Mouse (Mus musculus) kidney, postnatal 0 days (tissue): Measurements from ENCODE around the gene Lpar1. TPM values are rescaled to one million over a fixed set of nuclear protein-coding genes. Genes with fewer than 3 reads are reported as not detected.

Source experiments
- ATAC-seq: fragments of 200-750 bp; cut with Nextera tagmentation; replicated peaks from 2 replicates; pipeline ENCODE4 v1.8.0; 2017; ENCODE audit warnings: low read depth, moderate number of reproducible peaks, moderate TSS enrichment, moderate library complexity; ENCODE audit not compliant: low FRiP score
- DNase-seq: peaks from one replicate; pipeline ENCODE4 v3.0.0-alpha.2; 2016; ENCODE audit warnings: low spot score
- H3K27ac ChIP-seq: fragments of 300-500 bp; sonication (generic); 2 replicates; pipeline ENCODE4 v1.5.1; 2014; ENCODE audit warnings: mild to moderate bottlenecking
- H3K27me3 ChIP-seq: fragments of 300-500 bp; sonication (generic); 2 replicates; pipeline ENCODE4 v1.6.1; 2014; ENCODE audit warnings: low read length, mixed read lengths; ENCODE audit not compliant: insufficient read depth
- H3K36me3 ChIP-seq: fragments of 300-500 bp; sonication (generic); 2 replicates; pipeline ENCODE4 v1.6.1; 2014; ENCODE audit warnings: low read length, mixed read lengths; ENCODE audit not compliant: insufficient read depth
- H3K4me1 ChIP-seq: fragments of 300-500 bp; sonication (generic); replicated peaks from 2 replicates; pipeline ENCODE4 v1.6.1; 2014; ENCODE audit warnings: antibody characterized with exemption, low read length, mixed read lengths; ENCODE audit not compliant: insufficient read depth
- H3K4me2 ChIP-seq: fragments of 300-500 bp; sonication (generic); 2 replicates; pipeline ENCODE4 v1.6.1; 2014; ENCODE audit warnings: mild to moderate bottlenecking, low read length, moderate library complexity, mixed read lengths
- H3K4me3 ChIP-seq: fragments of 300-500 bp; sonication (generic); replicated peaks from 2 replicates; pipeline ENCODE4 v1.5.1; 2014; ENCODE audit warnings: low read depth, low read length
- H3K9ac ChIP-seq: fragments of 300-500 bp; sonication (generic); 2 replicates; pipeline ENCODE4 v1.6.1; 2014; ENCODE audit warnings: low read depth, low read length
- H3K9me3 ChIP-seq: fragments of 300-500 bp; sonication (generic); replicated peaks from 2 replicates; pipeline ENCODE4 v1.6.1; 2016; ENCODE audit warnings: low read length, inconsistent platforms, mixed read lengths
- CTCF ChIP-seq: IDR thresholded peaks from 2 replicates; pipeline ENCODE4 v1.5.1; 2016; ENCODE audit warnings: antibody characterized with exemption, low read depth, mild to moderate bottlenecking, moderate library complexity
- WGBS: fragments of 180-500 bp; shearing (Covaris S2); extraction: QIAGEN DNeasy Blood & Tissue Kit; methylation state at CpG from one replicate; pipeline ENCODE4 v1.1.7; 2014; 5-methylcytosine and 5-hydroxymethylcytosine counted together
- polyA plus RNA-seq: library from polyadenylated mRNA; unstranded; fragments of >200 nt; fragmentation: Nextera tagmentation; extraction: Ambion mirVana; gene quantifications from 2 replicates; pipeline ENCODE4 v1.2.1, GENCODE M21; 2015

The Lpar1 gene
- polyA plus RNA-seq, 1 experiment from 2014 or later = 24.9 TPM

GRCm38 (mm10) chr4:58540841-58541240, 12.9 kb downstream of the Lpar1 start:
- ATAC-seq (no peak), DNase-seq (no peak)
- no peak for TF ChIP-seq CTCF
- Histone ChIP-seq H3K27me3 (no peaks in the 10 kb centered on the region), H3K9ac (no peak overlapping the region), H3K36me3 (0 out of 2 replicates have a peak, but pooled peaks cover 3% of the 10 kb centered on the region), H3K4me2 (no peak overlapping the region), H3K27ac (no peak overlapping the region), H3K9me3 (no peaks in the 10 kb centered on the region), H3K4me3 (no peak overlapping the region), H3K4me1 (no peaks in the 10 kb centered on the region)
- WGBS = 91% methylated on average over 3 of the region's 3 CpGs

GRCm38 (mm10) chr4:58540385-58540784, 13.3 kb downstream of the Lpar1 start:
- H3K9ac ChIP-seq = no peak overlapping the region
- H3K36me3 ChIP-seq = 0 out of 2 replicates have a peak, but pooled peaks cover 3% of the 10 kb centered on the region
- WGBS = 82% methylated on average over 8 of the region's 8 CpGs
- H3K27me3 ChIP-seq = no peaks in the 10 kb centered on the region
- DNase-seq (no peak), ATAC-seq (no peak)
- H3K9me3 ChIP-seq = no peaks in the 10 kb centered on the region
- H3K4me3 ChIP-seq = no peak overlapping the region
- no peaks in the 10 kb centered on the region for H3K4me1 ChIP-seq
- no peak overlapping the region for H3K27ac ChIP-seq
- H3K4me2 ChIP-seq = no peak overlapping the region
- no peak for TF ChIP-seq CTCF

GRCm38 (mm10) chr4:58538696-58539095, 15.0 kb downstream of the Lpar1 start:
- WGBS = 91% methylated on average over 3 of the region's 3 CpGs
- ATAC-seq (no peak), DNase-seq (no peak)
- TF ChIP-seq CTCF = no peak
- no peaks in the 10 kb centered on the region for H3K27me3 ChIP-seq
- no peak overlapping the region for H3K4me2 ChIP-seq
- no peak overlapping the region for H3K9ac ChIP-seq
- 0 out of 2 replicates have a peak, but pooled peaks cover 3% of the 10 kb centered on the region for H3K36me3 ChIP-seq
- no peak overlapping the region for H3K4me3 ChIP-seq
- H3K27ac ChIP-seq = no peak overlapping the region
- 0 out of 2 replicates have a peak, but pooled peaks cover 6% of the 10 kb centered on the region for H3K4me1 ChIP-seq
- no peaks in the 10 kb centered on the region for H3K9me3 ChIP-seq

- 72% methylated on average over 6 of the region's 6 CpGs for WGBS
- no peak overlapping the region for H3K27ac ChIP-seq
- 0 out of 2 replicates have a peak, but pooled peaks cover 6% of the 10 kb centered on the region for H3K4me1 ChIP-seq
- no peak overlapping the region for H3K9ac ChIP-seq
- no peak overlapping the region for H3K4me2 ChIP-seq
- no peaks in the 10 kb centered on the region for H3K27me3 ChIP-seq
- no peaks in the 10 kb centered on the region for H3K9me3 ChIP-seq
- H3K4me3 ChIP-seq = no peak overlapping the region
- no peak for TF ChIP-seq CTCF
- DNase-seq = no peak
- no peak for ATAC-seq
- H3K36me3 ChIP-seq = no peaks in the 10 kb centered on the region
Observed at GRCm38 (mm10) chr4:58535754-58536153, 17.9 kb downstream of the Lpar1 start.

GRCm38 (mm10) chr4:58534726-58535350, 18.9 kb downstream of the Lpar1 start:
- 75% methylated on average over 15 of the region's 15 CpGs for WGBS
- ATAC-seq = no peak
- Histone ChIP-seq H3K9me3 (no peaks in the 10 kb centered on the region), H3K4me3 (no peak overlapping the region), H3K4me2 (no peak overlapping the region), H3K27me3 (no peaks in the 10 kb centered on the region), H3K4me1 (0 out of 2 replicates have a peak, but pooled peaks cover 6% of the 10 kb centered on the region), H3K36me3 (no peaks in the 10 kb centered on the region), H3K9ac (no peak overlapping the region), H3K27ac (no peak overlapping the region)
- peak; percentile 37 for DNase-seq
- no peak for TF ChIP-seq CTCF

- ATAC-seq (no peak), DNase-seq (no peak)
- Histone ChIP-seq H3K27ac (no peak overlapping the region), H3K4me2 (0 out of 2 replicates have a peak overlapping the region, but pooled peaks have one; percentile 4), H3K9me3 (no peaks in the 10 kb centered on the region), H3K27me3 (no peaks in the 10 kb centered on the region), H3K4me3 (no peak overlapping the region), H3K36me3 (no peaks in the 10 kb centered on the region), H3K9ac (no peak overlapping the region), H3K4me1 (0 out of 2 replicates have a peak, but pooled peaks cover 6% of the 10 kb centered on the region)
- WGBS = 23% methylated on average over 13 of the region's 13 CpGs
- TF ChIP-seq CTCF = no peak
Observed at GRCm38 (mm10) chr4:58534141-58534571, 19.5 kb downstream of the Lpar1 start.
